Mouse (Mus musculus) hindlimb bud, embryonic 11.5 days (tissue): ENCODE data around the gene Slc25a39.
"Not testable (repeated sequence)": the region's sequence is repeated elsewhere in the genome, so short reads cannot be mapped to it uniquely, and the experiment has no call there.

Source experiments
- DNase-seq: peaks from one replicate; pipeline ENCODE4 v3.0.0-alpha.2; 2012; ENCODE audit warnings: low read depth, low spot score; ENCODE audit errors: extremely low spot score

The Slc25a39 gene

GRCm38 (mm10) chr11:102375196-102376173 lies 32.3 kb downstream of the Slc25a39 start:
- no peak for DNase-seq

DNA sequence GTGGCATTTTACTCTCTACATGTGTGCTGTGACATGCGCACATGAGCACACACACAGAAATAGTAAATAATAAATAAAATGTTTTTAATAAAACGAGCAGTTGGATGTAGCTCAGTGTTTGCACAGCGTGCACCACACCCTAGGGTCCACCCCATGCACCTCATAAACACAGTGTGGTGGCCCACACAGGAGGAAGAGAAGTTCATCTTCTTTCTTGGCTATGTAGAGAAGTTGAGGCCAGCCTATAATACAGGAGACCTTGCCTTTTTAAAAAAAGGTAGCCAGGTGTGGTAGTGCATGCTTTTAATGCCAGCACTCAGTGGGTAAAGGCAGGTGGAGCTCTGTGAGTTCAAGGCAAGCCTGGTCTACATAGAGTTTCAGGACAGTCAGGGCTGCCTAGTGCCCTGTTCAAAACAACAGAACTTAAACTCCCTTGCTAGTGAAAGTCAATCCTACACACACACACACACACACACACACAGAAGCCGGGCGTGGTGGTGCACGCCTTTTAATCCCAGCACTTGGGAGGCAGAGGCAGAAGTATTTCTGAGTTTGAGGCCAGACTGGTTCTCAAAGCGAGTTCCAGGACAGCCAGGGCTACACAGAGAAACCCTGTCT lies 33.5 kb downstream of the Slc25a39 start:
- DNase-seq, result no peak

DNA sequence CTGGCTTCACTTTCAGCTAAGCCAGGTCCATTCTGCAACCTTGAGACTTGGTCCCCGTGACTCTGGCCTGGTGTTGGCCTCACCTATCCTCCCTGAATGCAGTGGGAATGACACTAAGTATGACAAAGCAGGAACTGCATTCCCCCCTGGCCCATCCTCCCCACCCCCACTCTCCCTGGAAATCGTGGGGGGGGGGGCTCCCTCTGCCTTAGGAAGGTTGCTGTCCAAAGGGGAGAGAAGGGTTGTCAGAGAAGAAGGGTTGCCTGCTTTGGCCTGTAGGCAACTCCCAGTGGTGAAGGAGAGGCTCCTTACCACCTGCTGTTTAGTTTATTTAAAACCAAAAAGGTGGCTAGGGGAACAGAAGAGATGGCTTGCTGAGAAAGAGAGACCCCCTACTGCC lies 34.1 kb downstream of the Slc25a39 start:
- DNase-seq, result no peak

DNA sequence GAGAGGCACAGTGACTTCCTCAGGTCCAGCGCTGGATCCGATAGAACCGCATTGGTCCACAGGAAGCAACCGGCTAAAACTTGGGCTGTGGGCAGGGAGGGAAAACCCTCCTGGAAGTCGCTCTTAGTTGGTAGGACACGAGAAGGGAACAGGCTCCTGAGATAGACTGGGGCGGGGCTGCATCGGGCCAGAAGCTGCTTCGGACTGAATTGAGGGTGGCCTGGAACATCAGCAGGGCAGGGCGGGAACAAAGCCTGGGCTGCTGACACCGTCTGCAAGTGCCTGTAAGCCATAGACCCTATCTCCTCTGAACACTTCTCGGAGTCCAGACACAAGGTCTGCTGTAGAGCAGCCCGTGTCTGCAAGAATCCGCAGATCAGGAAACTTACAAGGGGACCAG lies 34.8 kb downstream of the Slc25a39 start:
- no peak for DNase-seq

- no peak for DNase-seq
Measured at GRCm38 (mm10) chr11:102371926-102372685, 35.6 kb downstream of the Slc25a39 start.

GRCm38 (mm10) chr11:102370285-102370684 lies 37.5 kb downstream of the Slc25a39 start:
- no peak for DNase-seq

DNA sequence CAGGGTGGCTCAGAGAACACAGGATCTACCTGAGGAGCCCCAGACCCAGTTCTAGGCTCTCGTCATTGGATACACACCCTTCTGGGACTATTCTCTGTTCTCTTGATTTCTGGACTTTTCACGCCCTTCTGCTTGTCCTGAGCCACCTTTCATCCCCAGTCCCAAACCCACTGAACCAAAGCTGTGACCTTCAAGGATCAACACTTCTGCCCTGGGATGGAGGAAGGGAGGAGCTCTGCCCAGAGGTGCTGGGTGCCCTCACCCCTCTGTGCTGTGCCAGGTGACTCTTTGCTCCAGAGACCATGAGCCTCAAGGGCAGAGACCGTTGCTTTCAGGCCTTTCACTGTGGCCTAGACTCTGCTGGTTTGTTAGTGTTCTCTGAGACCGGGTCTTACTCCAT lies 38.5 kb downstream of the Slc25a39 start:
- no peak for DNase-seq

- DNase-seq, result no peak
Measured at GRCm38 (mm10) chr11:102368347-102368746, 39.4 kb downstream of the Slc25a39 start.

- no peak for DNase-seq
Measured at GRCm38 (mm10) chr11:102367504-102368280, 40.1 kb downstream of the Slc25a39 start.

DNA sequence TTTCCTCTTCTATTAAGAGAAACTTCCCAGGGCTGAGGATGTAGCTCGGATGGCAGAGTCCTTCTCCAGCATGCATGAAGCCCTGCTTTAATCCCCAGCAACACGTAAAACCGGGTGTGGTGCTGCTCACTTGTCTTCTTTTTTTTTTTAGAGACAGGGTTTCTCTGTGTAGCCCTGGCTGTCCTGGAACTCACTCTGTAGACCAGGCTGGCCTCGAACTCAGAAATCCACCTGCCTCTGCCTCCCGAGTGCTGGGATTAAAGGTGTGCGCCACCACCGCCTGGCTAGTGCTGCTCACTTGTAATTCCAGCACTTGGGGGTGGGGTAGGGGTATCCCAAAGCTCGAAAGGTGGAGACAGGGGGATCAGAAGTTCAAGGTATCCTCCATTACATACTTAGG lies 41.6 kb downstream of the Slc25a39 start, which contains the start of gene Slc4a1:
Gene Slc4a1, minus strand, starts transcription at position 101 of the 400 bp plus-strand sequence.
- not testable (repeated sequence) for DNase-seq

- DNase-seq, result no peak
Measured at GRCm38 (mm10) chr11:102365699-102366098, 42.0 kb downstream of the Slc25a39 start.

- no peak for DNase-seq
Measured at GRCm38 (mm10) chr11:102364570-102365371, 43.0 kb downstream of the Slc25a39 start.

DNA sequence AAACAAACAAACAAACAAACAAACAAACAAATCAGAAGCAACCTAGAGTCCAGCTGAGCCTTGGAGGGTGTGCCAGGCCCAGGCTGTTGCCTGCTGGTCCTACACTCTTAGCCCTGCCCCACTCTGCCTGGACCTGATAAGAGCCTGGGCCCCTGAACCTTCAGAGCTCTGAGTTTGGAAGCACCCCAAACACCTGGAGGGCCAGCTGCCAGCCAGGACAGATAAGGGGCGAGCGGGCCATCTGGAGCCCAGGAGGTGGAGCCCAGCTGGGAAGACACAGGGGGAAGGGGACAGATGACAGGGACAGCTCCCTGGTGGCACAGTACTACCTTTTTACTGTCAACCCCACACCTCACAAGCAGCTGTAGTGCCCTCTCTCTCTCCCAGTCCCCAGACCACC lies 44.1 kb downstream of the Slc25a39 start:
- no peak for DNase-seq

DNA sequence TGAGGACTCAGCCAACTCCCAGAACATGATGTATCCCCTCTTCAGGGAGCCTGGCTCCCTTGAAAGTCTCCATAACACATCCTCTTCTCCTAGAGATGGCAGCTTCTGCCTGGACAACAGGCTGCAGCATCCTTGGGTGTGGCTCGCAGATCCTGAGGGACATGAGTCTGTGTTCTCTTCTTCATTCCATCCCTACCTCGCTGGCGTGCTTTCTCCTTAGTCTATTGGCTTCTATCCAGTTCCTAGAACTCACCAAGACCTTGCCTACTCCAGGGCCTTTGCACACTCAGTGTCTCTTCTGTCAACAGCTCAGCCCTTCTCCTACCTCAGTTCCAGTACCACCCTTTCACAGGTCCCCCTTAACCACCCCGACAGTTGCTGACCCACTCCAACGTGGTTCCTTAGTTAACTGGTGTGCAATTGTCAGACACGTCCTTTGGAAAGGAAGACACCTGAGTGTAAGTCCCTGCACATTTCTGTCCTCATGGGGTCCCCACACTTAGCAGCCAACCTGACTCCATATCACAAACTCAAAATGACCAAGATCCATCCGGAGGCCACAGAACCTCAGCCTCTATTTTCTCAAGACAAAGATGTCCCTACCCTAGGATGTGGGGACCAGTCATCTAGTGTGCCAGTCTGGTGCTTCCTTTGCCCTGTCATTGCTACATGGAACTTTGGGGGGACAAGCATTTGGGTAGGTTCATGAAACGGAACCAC lies 45.8 kb downstream of the Slc25a39 start:
- DNase-seq, result no peak

- DNase-seq, result no peak
Measured at GRCm38 (mm10) chr11:102358365-102358764, 49.4 kb downstream of the Slc25a39 start.

- DNase-seq, result no peak
Measured at GRCm38 (mm10) chr11:102356636-102357350, 51.0 kb downstream of the Slc25a39 start.

DNA sequence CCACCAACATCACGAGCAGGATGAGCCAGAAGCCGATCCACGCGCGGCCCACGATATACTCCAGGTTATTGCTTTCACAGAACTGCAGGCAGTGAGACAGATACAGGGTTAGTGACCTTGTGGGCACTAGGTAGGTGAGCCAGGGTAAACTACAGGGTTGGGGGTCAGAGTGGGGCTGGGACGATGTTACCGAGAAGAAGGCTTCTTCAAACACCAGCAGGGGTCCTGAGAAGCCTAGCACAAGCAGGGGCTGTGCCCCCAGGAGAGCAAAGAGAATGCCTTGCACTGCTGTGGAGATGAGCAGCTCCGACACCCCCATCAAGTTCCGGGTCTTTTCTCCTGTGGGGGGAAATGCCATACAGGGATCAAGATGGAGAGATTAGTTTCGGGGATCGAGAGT lies 51.6 kb downstream of the Slc25a39 start:
- no peak for DNase-seq

GRCm38 (mm10) chr11:102355501-102355900 lies 52.2 kb downstream of the Slc25a39 start:
- no peak for DNase-seq
